In the genomic region with DNA sequence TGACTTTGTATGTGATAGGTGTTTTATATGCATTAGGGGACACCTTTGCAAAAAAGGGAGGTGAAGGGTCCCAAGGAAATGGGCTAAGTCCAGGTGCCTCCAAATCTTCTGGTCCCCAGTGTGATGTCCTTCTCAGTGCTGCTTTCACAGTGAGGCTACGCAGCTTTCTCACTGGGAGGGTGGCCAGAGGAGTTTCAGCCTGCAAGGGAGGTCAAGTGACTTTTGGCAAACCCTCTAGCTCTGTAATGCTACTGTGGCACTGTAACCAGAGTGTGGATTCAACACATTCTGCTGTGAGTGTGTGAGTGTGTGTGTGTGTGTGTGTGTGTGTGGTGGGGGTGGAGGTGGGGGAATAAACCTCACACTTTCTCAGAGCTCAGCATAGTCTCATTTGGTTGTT, we compare ENCODE assay signal across 11 mouse cellular contexts. TPM values are rescaled to one million over a fixed set of nuclear protein-coding genes. Genes with fewer than 3 reads are reported as not detected.
DNase-seq lines count a peak whose midpoint lies in the region; ATAC-seq and TF ChIP-seq lines count a peak whose summit lies in the region.
"Had no signal": no experiment of that assay in that cellular context is flagged by ENCODE, and none has a peak within 500 bp of the region (broad histone marks: within the 10 kb centered on the region; RNA-seq: fewer than 3 reads in every experiment).

No protein-coding gene starts in this region.

- H3K4me2 ChIP-seq in forebrain, embryonic 11.5 days (ENCODE audit: low read depth, low read length, severe bottlenecking) = no peak overlapping the region

- TF ChIP-seq CTCF in layer of hippocampus, adult 2 months (conservative IDR thresholded peaks at IDR 0.05) = no peak
- TF ChIP-seq CTCF in gastrocnemius, adult 2 months (IDR thresholded peaks at IDR 0.05) = no peak

- no peak overlapping the region for H3K4me3 ChIP-seq in layer of hippocampus, adult 2 months
- H3K4me3 ChIP-seq in gastrocnemius, adult 2 months = no peak overlapping the region
- H3K4me3 ChIP-seq in forebrain, embryonic 11.5 days (ENCODE audit: low read depth, low read length) = no peak overlapping the region
- H3K4me3 ChIP-seq: myocyte had no signal

- no peak for DNase-seq in layer of hippocampus, adult 2 months (ENCODE audit: low spot score in 2 of 2)
- no peak for DNase-seq in layer of hippocampus, adult 11-12 months (ENCODE audit: low spot score)
- DNase-seq in gastrocnemius, adult 2 months = peak; percentile 83
- DNase-seq in heart, postnatal 14 days = peak; percentile 57 to 78
- DNase-seq in lung, postnatal 14 days = peak; percentile 57
- no peak for DNase-seq in spleen, adult 18-20 months
- no peak for DNase-seq in forebrain, embryonic 11.5 days (ENCODE audit: low spot score)
- DNase-seq: right cerebral cortex, postnatal 25 days; thymus, postnatal 14 days had no signal

- H3K27me3 ChIP-seq in forebrain, embryonic 11.5 days (ENCODE audit: control insufficient read depth, insufficient read depth, low read length) = no peaks in the 10 kb centered on the region

- H3K9me3 ChIP-seq in forebrain, embryonic 11.5 days (ENCODE audit: control insufficient read depth, low read length) = no peaks in the 10 kb centered on the region

- H3K9ac ChIP-seq in forebrain, embryonic 11.5 days (ENCODE audit: low read length) = no peak overlapping the region
- H3K9ac ChIP-seq: liver, embryonic 14.5 days had no signal

- 86% methylated on average over 1 of the region's 1 CpGs for WGBS in forebrain, embryonic 11.5 days

- H3K36me3 ChIP-seq in forebrain, embryonic 11.5 days (ENCODE audit: control insufficient read depth, insufficient read depth, low read length) = peaks cover 8% of the 10 kb centered on the region; the same call in 1 of the 2 replicates

- no peaks in the 10 kb centered on the region for H3K4me1 ChIP-seq in forebrain, embryonic 11.5 days (replicated peaks; ENCODE audit: control insufficient read depth, insufficient read depth, low read length)

- ATAC-seq in forebrain, embryonic 11.5 days (replicated peaks; ENCODE audit: low FRiP score) = no peak

- H3K27ac ChIP-seq in layer of hippocampus, adult 2 months = peak overlapping the region; percentile 37; the same call in 1 of the 2 replicates
- H3K27ac ChIP-seq in gastrocnemius, adult 2 months = peak overlapping the region; percentile 70
- no peak overlapping the region for H3K27ac ChIP-seq in forebrain, embryonic 11.5 days (ENCODE audit: low read depth, low read length)
- H3K27ac ChIP-seq: liver, embryonic 14.5 days had no signal

- intact Hi-C loops in gastrocnemius, adult 2 months (cut with DNase I) = no loop called here
- intact Hi-C loops in heart, postnatal 14 days (cut with DNase I) = no loop called here

RNA-seq across cellular contexts. Expression of gene Trp53bp2, which starts 18.5 kb away (rescaled TPM):
- total RNA-seq in layer of hippocampus, adult 2 months (2021) = 10 to 100 TPM; 31.1 to 32.4 TPM
- 1 to 10 TPM; 9.0 to 9.5 TPM for total RNA-seq in gastrocnemius, adult 2 months (2021)
- 10 to 100 TPM; 12.6 to 15.5 TPM for total RNA-seq in heart, postnatal 14 days (2021)
- polyA plus RNA-seq in forebrain, embryonic 11.5 days (2014; fragmentation: Nextera tagmentation; extraction: Ambion mirVana) = 35.7 and 38.5 TPM in 2 replicates

Comparison
In these comparisons a context has a peak if more than half of its experiments do, and no peak if none do; other contexts are left out.
1. DNase-seq: peak in gastrocnemius, adult 2 months (single experiment), heart, postnatal 14 days (2 of 2) and lung, postnatal 14 days (single experiment); none in layer of hippocampus, adult 2 months (0 of 2), layer of hippocampus, adult 11-12 months (single experiment), spleen, adult 18-20 months (0 of 2) and forebrain, embryonic 11.5 days (single experiment).